Mouse (Mus musculus) heart, embryonic 12.5 days (tissue): ENCODE measurements at regions not wholly inside any gene's neighbourhood (a gene's known extent, or its start where the extent isn't known, plus 50 kb on each side); places are given as distances from the start of the nearest gene placed in this dataset.

ENCODE experiments used
- ATAC-seq: fragments of 200-750 bp; cut with Nextera tagmentation; 2 replicates; pipeline ENCODE4 v1.8.0; 2017; ENCODE audit warnings: moderate TSS enrichment, moderate library complexity; ENCODE audit not compliant: insufficient number of reproducible peaks, low FRiP score
- H3K27ac ChIP-seq: fragments of 300-500 bp; sonication (generic); 2 replicates; pipeline ENCODE4 v1.5.1; 2016; ENCODE audit warnings: mild to moderate bottlenecking, moderate library complexity; ENCODE audit not compliant: poor library complexity, severe bottlenecking
- H3K27me3 ChIP-seq: fragments of 300-500 bp; sonication (generic); replicated peaks from 2 replicates; pipeline ENCODE4 v1.6.1; 2016; ENCODE audit warnings: mild to moderate bottlenecking, moderate library complexity
- H3K36me3 ChIP-seq: fragments of 300-500 bp; sonication (generic); 2 replicates; pipeline ENCODE4 v1.6.1; 2016; ENCODE audit warnings: mild to moderate bottlenecking, moderate library complexity
- H3K4me1 ChIP-seq: fragments of 300-500 bp; sonication (generic); replicated peaks from 2 replicates; pipeline ENCODE4 v1.6.1; 2016; ENCODE audit warnings: mild to moderate bottlenecking
- H3K4me2 ChIP-seq: fragments of 300-500 bp; sonication (generic); 2 replicates; pipeline ENCODE4 v1.6.1; 2016; ENCODE audit warnings: mild to moderate bottlenecking, moderate library complexity
- H3K4me3 ChIP-seq: fragments of 300-500 bp; sonication (generic); 2 replicates; pipeline ENCODE4 v1.5.1; 2016; ENCODE audit warnings: mild to moderate bottlenecking
- H3K9ac ChIP-seq: fragments of 300-500 bp; sonication (generic); 2 replicates; pipeline ENCODE4 v1.6.1; 2016; ENCODE audit warnings: mild to moderate bottlenecking, moderate library complexity
- H3K9me3 ChIP-seq: fragments of 300-500 bp; sonication (generic); replicated peaks from 2 replicates; pipeline ENCODE4 v1.6.1; 2016; ENCODE audit warnings: mild to moderate bottlenecking, moderate library complexity
- WGBS: fragments of 180-500 bp; shearing (Covaris S2); methylation state at CpG from one replicate; pipeline ENCODE4 v1.1.7; 2016; 5-methylcytosine and 5-hydroxymethylcytosine counted together

- Histone ChIP-seq H3K27ac (no peak overlapping the region), H3K4me2 (no peak overlapping the region), H3K4me1 (0 out of 2 replicates have a peak, but pooled peaks cover 3% of the 10 kb centered on the region), H3K9me3 (no peaks in the 10 kb centered on the region), H3K27me3 (no peaks in the 10 kb centered on the region), H3K36me3 (no peaks in the 10 kb centered on the region), H3K4me3 (no peak overlapping the region), H3K9ac (no peak overlapping the region)
- WGBS: 54% methylated on average over 6 of the region's 6 CpGs
- ATAC-seq: no peak
Observed at GRCm38 (mm10) chr1:76433481-76433941, 887.4 kb downstream of the Slc4a3 start.

GRCm38 (mm10) chr1:76450539-76451214 lies 904.6 kb downstream of the Slc4a3 start:
- Histone ChIP-seq H3K27ac (no peak overlapping the region), H3K4me2 (no peak overlapping the region), H3K36me3 (no peaks in the 10 kb centered on the region), H3K4me3 (no peak overlapping the region), H3K9me3 (no peaks in the 10 kb centered on the region), H3K9ac (no peak overlapping the region), H3K27me3 (no peaks in the 10 kb centered on the region), H3K4me1 (peaks cover 4% of the 10 kb centered on the region; the same call in 1 of the 2 replicates)
- ATAC-seq: no peak
- 48% methylated on average over 10 of the region's 10 CpGs for WGBS

GRCm38 (mm10) chr1:76453160-76453710 lies 907.2 kb downstream of the Slc4a3 start:
- Histone ChIP-seq H3K27ac (no peak overlapping the region), H3K36me3 (no peaks in the 10 kb centered on the region), H3K4me2 (no peak overlapping the region), H3K9ac (no peak overlapping the region), H3K4me3 (no peak overlapping the region), H3K4me1 (peaks cover 4% of the 10 kb centered on the region; the same call in 1 of the 2 replicates), H3K27me3 (no peaks in the 10 kb centered on the region), H3K9me3 (no peaks in the 10 kb centered on the region)
- WGBS: 79% methylated on average over 7 of the region's 7 CpGs
- ATAC-seq: no peak

GRCm38 (mm10) chr1:76466562-76466961 lies 920.5 kb downstream of the Slc4a3 start:
- ATAC-seq: no peak
- Histone ChIP-seq H3K9me3 (no peaks in the 10 kb centered on the region), H3K27me3 (no peaks in the 10 kb centered on the region), H3K36me3 (no peaks in the 10 kb centered on the region), H3K27ac (no peak overlapping the region), H3K9ac (no peak overlapping the region), H3K4me2 (no peak overlapping the region), H3K4me1 (no peaks in the 10 kb centered on the region), H3K4me3 (no peak overlapping the region)
- WGBS: 74% methylated on average over 2 of the region's 2 CpGs

GRCm38 (mm10) chr1:76484193-76484592 lies 938.1 kb downstream of the Slc4a3 start:
- Histone ChIP-seq H3K4me1 (peaks cover 4% of the 10 kb centered on the region), H3K4me3 (no peak overlapping the region), H3K27me3 (no peaks in the 10 kb centered on the region), H3K36me3 (no peaks in the 10 kb centered on the region), H3K4me2 (no peak overlapping the region), H3K9ac (no peak overlapping the region), H3K27ac (no peak overlapping the region), H3K9me3 (no peaks in the 10 kb centered on the region)
- WGBS: 84% methylated on average over 4 of the region's 4 CpGs
- no peak for ATAC-seq

- Histone ChIP-seq H3K27ac (no peak overlapping the region), H3K36me3 (no peaks in the 10 kb centered on the region), H3K9me3 (no peaks in the 10 kb centered on the region), H3K4me3 (no peak overlapping the region), H3K9ac (no peak overlapping the region), H3K27me3 (no peaks in the 10 kb centered on the region), H3K4me1 (peaks cover 26% of the 10 kb centered on the region), H3K4me2 (no peak overlapping the region)
- ATAC-seq: no peak
- WGBS: 84% methylated on average over 4 of the region's 4 CpGs
Observed at GRCm38 (mm10) chr1:76487481-76487880, 941.4 kb downstream of the Slc4a3 start.

- H3K4me1 ChIP-seq: peaks cover 26% of the 10 kb centered on the region
- no peak overlapping the region for H3K27ac ChIP-seq
Observed at GRCm38 (mm10) chr1:76489681-76490492, 943.8 kb downstream of the Slc4a3 start.

GRCm38 (mm10) chr1:76490719-76491118 lies 944.7 kb downstream of the Slc4a3 start:
- no peak overlapping the region; the same call in 1 of the 2 replicates for H3K4me2 ChIP-seq

More at GRCm38 (mm10) chr1:76489681-76490492, 943.8 kb downstream of the Slc4a3 start:
- Histone ChIP-seq H3K9ac (no peak overlapping the region), H3K4me3 (no peak overlapping the region), H3K4me2 (no peak overlapping the region), H3K9me3 (no peaks in the 10 kb centered on the region), H3K27me3 (no peaks in the 10 kb centered on the region), H3K36me3 (no peaks in the 10 kb centered on the region)
- 49% methylated on average over 12 of the region's 12 CpGs for WGBS
- ATAC-seq: no peak

GRCm38 (mm10) chr1:76491187-76491586 lies 945.1 kb downstream of the Slc4a3 start:
- no peaks in the 10 kb centered on the region for H3K36me3 ChIP-seq
- no peak overlapping the region for H3K4me3 ChIP-seq
- no peaks in the 10 kb centered on the region; the same call in 1 of the 2 replicates for H3K27me3 ChIP-seq
- no peak overlapping the region; the same call in 1 of the 2 replicates for H3K4me2 ChIP-seq
- no peaks in the 10 kb centered on the region for H3K9me3 ChIP-seq
- H3K27ac ChIP-seq: no peak overlapping the region
- H3K4me1 ChIP-seq: peaks cover 26% of the 10 kb centered on the region
- 32% methylated on average over 4 of the region's 4 CpGs for WGBS
- no peak overlapping the region for H3K9ac ChIP-seq
- no peak for ATAC-seq

More at GRCm38 (mm10) chr1:76490719-76491118, 944.7 kb downstream of the Slc4a3 start:
- ATAC-seq: no peak
- H3K27ac ChIP-seq: no peak overlapping the region
- H3K9ac ChIP-seq: no peak overlapping the region
- peaks cover 26% of the 10 kb centered on the region for H3K4me1 ChIP-seq
- H3K4me3 ChIP-seq: no peak overlapping the region
- H3K9me3 ChIP-seq: no peaks in the 10 kb centered on the region
- H3K36me3 ChIP-seq: no peaks in the 10 kb centered on the region
- H3K27me3 ChIP-seq: no peaks in the 10 kb centered on the region; the same call in 1 of the 2 replicates
- 37% methylated on average over 7 of the region's 7 CpGs for WGBS

GRCm38 (mm10) chr1:76505150-76505549 lies 959.1 kb downstream of the Slc4a3 start:
- H3K9ac ChIP-seq: no peak overlapping the region
- no peaks in the 10 kb centered on the region for H3K4me1 ChIP-seq
- no peak overlapping the region for H3K4me2 ChIP-seq
- no peaks in the 10 kb centered on the region for H3K27me3 ChIP-seq
- no peak overlapping the region for H3K4me3 ChIP-seq
- ATAC-seq: no peak
- no peak overlapping the region for H3K27ac ChIP-seq
- H3K9me3 ChIP-seq: no peaks in the 10 kb centered on the region
- H3K36me3 ChIP-seq: no peaks in the 10 kb centered on the region

- H3K9me3 ChIP-seq: no peaks in the 10 kb centered on the region
- H3K4me1 ChIP-seq: peaks cover 6% of the 10 kb centered on the region; the same call in 1 of the 2 replicates
- no peak for ATAC-seq
- H3K4me3 ChIP-seq: no peak overlapping the region
- no peak overlapping the region for H3K4me2 ChIP-seq
- H3K27me3 ChIP-seq: no peaks in the 10 kb centered on the region
- no peak overlapping the region for H3K9ac ChIP-seq
- 89% methylated on average over 1 of the region's 1 CpGs for WGBS
- no peaks in the 10 kb centered on the region for H3K36me3 ChIP-seq
- no peak overlapping the region for H3K27ac ChIP-seq
Observed at GRCm38 (mm10) chr1:76508821-76509220, 962.8 kb downstream of the Slc4a3 start.
